Mouse (Mus musculus) lung, postnatal 25 days (tissue): ENCODE data around the gene Gm3285.

Experiments
- DNase-seq: peaks from one replicate; pipeline ENCODE4 v3.0.0; 2022; ENCODE audit warnings: low spot score

Gm3285 gene

GRCm38 (mm10) chr10:77861675-77862074 is at the start of gene Gm3285:
Gm3285 (plus strand) TSS chr10:77861975.
- DNase-seq: no peak

GRCm38 (mm10) chr10:77814382-77814781 is 47.4 kb upstream of the Gm3285 start, which contains the start of gene Gm2696:
Gm2696 (plus strand) TSS chr10:77814682.
- DNase-seq: no peak

- no peak for DNase-seq
Observed at GRCm38 (mm10) chr10:77815514-77815913, 46.3 kb upstream of the Gm3285 start.

GRCm38 (mm10) chr10:77818523-77818922 is 43.3 kb upstream of the Gm3285 start:
- no peak for DNase-seq

- no peak for DNase-seq
Observed at GRCm38 (mm10) chr10:77819203-77819602, 42.6 kb upstream of the Gm3285 start.

GRCm38 (mm10) chr10:77826951-77827350 is 34.8 kb upstream of the Gm3285 start, which contains the start of gene Krtap10-4:
Krtap10-4 (minus strand) TSS chr10:77827095.
- no peak for DNase-seq

- DNase-seq: no peak
Observed at GRCm38 (mm10) chr10:77835647-77836046, 26.1 kb upstream of the Gm3285 start, which contains the start of gene Krtap10-10. Krtap10-10 (plus strand) TSS chr10:77835947.

GRCm38 (mm10) chr10:77839006-77839405 is 22.8 kb upstream of the Gm3285 start:
- DNase-seq: no peak

GRCm38 (mm10) chr10:77846503-77846902 is 15.3 kb upstream of the Gm3285 start, which contains the start of gene Gm36176:
Gm36176 (plus strand) TSS chr10:77846803.
- DNase-seq: no peak

- DNase-seq: no peak
Observed at GRCm38 (mm10) chr10:77846961-77847360, 14.8 kb upstream of the Gm3285 start.

- no peak for DNase-seq
Observed at GRCm38 (mm10) chr10:77847538-77847937, 14.2 kb upstream of the Gm3285 start.

- no peak for DNase-seq
Observed at GRCm38 (mm10) chr10:77852559-77852958, 9.2 kb upstream of the Gm3285 start, which contains the start of gene Gm10318. Gm10318 (plus strand) TSS chr10:77852859.

- DNase-seq: peak; percentile 64
Observed at GRCm38 (mm10) chr10:77864067-77864761, 2.4 kb downstream of the Gm3285 start.

- DNase-seq: no peak
Observed at GRCm38 (mm10) chr10:77864762-77865143, 3.0 kb downstream of the Gm3285 start.

GRCm38 (mm10) chr10:77867546-77867945 is 5.8 kb downstream of the Gm3285 start:
- no peak for DNase-seq

GRCm38 (mm10) chr10:77869651-77870050 is 7.9 kb downstream of the Gm3285 start:
- peak; percentile 62 for DNase-seq

- DNase-seq: peak; percentile 35
Observed at GRCm38 (mm10) chr10:77878985-77879384, 17.2 kb downstream of the Gm3285 start.

GRCm38 (mm10) chr10:77880305-77880704 is 18.5 kb downstream of the Gm3285 start:
- DNase-seq: no peak

GRCm38 (mm10) chr10:77882553-77882952 is 20.8 kb downstream of the Gm3285 start:
- no peak for DNase-seq

- no peak for DNase-seq
Observed at GRCm38 (mm10) chr10:77886007-77886747, 24.4 kb downstream of the Gm3285 start.

- no peak for DNase-seq
Observed at GRCm38 (mm10) chr10:77890987-77891565, 29.3 kb downstream of the Gm3285 start.

GRCm38 (mm10) chr10:77895562-77895961 is 33.8 kb downstream of the Gm3285 start:
- no peak for DNase-seq

GRCm38 (mm10) chr10:77900126-77900525 is 38.4 kb downstream of the Gm3285 start:
- no peak for DNase-seq
